Mouse (Mus musculus): ENCODE results near the gene Ccdc174.
"Not testable (repeated sequence)": the region's sequence is repeated elsewhere in the genome, so short reads cannot be mapped to it uniquely, and the experiment has no call there.

Gene Ccdc174

DNA sequence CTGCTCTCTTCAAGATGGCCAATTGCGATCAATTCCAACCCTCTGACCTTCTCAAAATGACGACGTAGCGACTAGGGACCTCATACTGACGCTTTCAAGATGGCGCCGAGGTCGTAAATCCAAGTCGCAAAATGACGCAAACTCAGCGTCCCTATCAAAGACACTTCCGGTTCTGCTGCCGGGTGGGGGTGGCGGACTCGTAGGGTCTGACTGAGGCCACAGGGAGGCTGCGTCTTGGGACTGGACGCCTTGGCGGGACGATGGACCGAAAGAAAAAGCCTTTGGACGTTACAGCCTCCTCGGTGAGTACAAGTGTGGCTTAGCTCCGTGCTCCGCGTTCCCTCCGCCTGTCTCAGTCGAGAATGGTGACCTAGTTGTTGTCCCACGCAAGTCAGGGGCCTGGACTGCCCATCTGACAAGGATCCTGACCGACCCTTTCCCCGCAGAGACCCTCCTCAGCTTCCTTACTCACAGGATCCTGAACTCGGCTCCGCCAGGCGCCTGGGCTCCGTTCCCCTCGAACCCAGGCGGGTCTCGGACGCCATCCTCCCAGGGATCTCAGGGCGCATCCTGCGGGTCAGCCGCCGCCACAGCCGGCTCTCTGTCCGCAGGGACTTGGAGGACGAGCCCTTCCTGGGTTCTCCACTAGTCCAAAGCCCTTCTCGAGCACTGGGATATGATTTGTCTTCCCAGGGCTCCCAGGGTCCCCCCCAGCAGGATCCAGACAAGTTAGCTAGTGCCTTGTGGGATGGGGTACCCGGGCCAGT, at the start of gene Ccdc174:
TSS of gene Ccdc174 (plus strand) at position 169 of the 767 bp plus-strand sequence.
- DNase-seq (ENCODE audit: low read depth, low spot score), result peak; percentile 95

DNA sequence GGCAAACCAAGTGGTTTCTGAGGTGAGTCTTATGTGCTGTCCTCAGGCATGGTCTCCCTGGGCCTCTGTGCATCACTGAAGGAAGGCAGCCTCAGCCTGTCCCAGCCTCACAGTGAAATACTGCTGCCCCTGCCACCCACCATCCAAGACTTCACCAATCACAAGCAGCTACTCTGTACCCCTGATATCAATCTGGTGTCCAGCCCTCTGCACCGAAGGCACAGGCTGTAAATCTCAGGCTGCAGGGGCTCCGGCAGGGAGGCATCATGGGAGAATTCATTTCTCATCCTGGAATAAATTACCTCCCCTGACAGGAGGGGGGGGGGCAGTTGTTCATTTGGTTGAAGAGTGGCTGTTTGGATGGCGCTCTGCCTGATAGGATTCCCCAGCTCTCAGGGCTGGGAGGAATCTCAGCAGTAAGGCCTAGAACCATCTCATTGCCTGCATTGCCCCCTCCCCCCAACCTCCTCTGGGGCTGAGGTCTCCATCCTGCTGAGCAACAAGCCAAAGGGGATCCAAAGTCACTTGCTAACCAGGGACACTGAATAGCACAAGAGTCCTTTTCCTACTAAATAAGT, 44.9 kb upstream of the Ccdc174 start:
- DNase-seq (ENCODE audit: low read depth, low spot score), result no peak

DNA sequence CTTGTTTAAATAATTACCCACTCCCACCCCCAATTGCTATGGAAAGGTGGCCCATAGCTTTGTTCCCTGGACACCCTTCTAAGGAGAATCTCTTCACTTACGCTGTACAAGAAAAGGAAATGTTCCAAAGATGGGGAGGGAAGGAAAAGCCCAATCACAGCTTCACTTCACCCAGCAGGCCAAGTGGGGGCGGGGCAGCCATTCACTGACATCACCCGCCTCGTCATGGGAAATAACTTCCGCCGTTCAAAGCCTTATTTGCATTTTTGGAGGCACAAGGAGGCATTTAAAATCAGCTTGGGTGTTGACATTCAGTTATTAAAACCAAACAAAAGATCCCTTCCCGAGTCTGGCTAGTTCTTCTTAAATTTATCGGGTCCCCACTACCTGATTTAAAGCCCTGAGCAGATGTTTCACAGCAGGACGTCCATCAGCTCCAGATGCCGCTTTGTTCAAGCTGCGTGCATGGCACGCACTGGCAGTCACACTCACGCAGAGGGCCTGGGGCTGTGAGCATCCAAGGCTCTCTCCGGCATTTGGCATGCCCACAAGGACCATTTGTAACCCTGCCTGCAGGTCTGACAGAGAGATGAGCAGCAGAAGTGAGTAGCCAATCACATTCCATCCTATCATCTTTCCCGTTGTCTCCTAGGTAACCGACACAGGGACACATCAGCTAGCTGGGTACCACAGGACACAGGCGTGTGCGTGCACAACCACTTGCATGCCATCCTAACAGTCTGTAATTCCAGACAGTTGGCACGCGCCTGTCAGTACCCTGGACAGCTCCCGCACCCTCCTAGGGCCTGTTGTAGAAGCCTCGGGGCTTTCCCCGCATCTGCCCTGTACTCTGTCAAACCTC, 38.6 kb upstream of the Ccdc174 start:
- peak; percentile 26 for DNase-seq (ENCODE audit: low read depth, low spot score)

DNA sequence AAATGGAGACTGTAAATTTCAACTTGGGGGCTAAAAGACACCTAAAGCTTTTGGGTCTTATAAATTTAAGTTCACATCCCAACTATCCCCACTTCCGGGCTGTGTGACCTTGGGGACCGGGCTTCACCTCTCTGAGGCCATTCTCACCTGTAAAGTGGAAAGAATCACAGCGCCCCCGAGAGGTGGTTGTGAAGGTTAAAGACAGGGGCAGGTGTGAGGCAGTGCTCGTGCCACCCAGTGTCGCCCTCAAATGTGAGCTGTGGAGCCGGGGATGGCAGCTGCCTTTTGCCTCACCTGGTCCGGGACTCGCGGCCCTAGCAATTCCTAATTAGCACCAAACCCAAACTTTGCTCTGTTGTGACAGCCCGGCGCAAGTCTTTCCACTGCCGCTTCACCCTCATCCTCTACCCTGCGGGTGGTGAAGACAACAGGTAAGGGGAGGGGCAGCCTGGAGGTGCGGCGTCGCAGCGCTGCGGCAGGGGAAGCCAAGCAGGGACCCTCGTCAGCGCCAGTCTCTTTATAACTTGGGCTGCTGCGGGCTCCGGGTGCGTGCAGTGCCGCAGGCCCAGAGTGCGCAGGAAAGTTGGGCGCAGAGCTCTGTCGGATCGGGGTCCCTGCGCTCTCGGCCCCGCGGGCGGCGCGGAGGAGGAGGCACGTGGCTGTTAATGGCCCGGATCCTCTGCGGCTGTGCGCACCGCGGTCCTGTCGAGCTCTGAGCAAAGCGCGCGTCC, 34.8 kb upstream of the Ccdc174 start:
- DNase-seq (ENCODE audit: low read depth, low spot score), result no peak

DNA sequence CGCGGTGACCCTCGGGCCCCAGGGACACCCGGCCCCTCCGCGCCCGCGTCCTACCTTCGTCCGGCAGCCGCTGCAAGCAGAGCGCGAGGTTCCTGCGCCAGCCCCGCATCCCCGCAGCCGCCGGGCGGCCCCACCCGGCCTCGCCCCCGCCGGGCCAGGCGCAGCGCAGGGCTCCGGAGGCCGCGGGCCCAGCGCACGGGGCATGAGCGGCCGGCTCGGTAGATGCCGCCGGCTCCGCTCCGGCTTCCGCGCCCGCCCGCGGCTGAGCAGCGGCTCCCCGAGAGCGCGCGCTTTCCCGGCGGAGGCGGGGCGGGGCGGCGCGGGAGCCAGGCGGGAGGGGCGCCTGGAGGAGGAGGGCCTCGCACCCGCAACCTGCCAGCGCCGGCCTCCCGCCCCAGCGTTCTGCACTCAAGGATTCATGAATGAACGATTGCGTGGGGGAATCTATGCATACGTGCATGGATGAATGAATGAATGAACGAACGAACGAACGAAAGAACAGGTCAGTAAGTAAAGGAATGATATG, 34.2 kb upstream of the Ccdc174 start:
- DNase-seq (ENCODE audit: low read depth, low spot score), result no peak

DNA sequence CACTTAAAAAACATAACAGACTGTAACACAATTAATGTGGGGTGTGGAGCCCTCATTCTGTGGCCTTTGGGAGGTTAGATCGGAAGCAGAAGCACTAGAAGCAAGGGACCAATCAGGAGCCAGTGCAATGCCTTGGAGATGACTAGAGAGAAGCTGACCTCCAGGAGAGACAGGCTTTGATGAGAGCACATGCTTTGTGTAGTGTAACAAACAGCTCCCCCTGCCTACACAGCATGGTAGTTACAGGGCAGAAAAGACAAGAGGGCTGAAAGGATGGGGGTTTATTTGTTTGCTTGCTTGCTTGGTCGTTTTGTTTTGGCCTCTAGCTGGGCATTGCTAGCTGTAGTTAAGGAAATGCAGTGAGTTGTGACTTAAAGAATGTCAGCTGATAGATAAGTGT, 25.3 kb upstream of the Ccdc174 start:
- peak; percentile 41 for DNase-seq (ENCODE audit: low read depth, low spot score)

DNA sequence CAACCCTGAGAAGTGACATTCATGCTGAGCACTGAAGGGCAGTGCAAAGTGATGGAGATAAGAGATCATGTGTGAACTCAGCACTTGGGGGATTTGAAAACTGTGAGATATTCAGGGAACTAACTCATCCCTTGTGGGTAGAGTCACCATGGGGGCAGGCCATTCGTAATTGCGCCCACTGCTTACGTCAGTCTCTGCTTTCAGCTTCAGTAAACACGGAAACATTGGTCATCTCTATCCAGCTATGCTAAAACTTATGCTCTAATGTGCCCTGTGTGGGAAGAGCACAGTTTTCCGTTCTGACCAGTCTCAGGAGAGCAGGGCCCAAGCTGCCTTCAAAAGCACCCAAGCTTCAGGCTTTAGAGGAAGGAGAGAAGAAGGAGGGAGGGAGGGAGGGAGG, 19.5 kb upstream of the Ccdc174 start:
- no peak for DNase-seq (ENCODE audit: low read depth, low spot score)

DNA sequence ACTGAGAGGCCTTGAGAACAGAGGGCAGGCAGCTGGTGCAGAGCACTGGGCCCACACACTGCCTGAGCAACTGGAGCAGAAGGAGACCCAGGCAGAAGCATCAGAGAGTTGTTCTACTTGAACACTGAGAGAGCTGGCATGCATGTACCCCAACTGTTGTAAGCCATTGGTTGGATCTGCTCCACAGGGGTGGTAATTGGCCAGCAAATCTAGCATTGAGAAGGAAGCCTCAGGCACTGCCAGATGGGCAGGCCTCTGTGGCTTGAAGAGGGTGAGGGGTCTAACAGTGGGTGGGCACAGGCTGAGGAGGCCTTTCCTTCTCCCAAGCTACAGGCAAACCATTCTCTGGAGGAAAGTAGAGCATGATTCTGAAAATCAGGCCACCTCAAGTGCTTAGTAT, 15.0 kb upstream of the Ccdc174 start:
- DNase-seq (ENCODE audit: low read depth, low spot score), result no peak

DNA sequence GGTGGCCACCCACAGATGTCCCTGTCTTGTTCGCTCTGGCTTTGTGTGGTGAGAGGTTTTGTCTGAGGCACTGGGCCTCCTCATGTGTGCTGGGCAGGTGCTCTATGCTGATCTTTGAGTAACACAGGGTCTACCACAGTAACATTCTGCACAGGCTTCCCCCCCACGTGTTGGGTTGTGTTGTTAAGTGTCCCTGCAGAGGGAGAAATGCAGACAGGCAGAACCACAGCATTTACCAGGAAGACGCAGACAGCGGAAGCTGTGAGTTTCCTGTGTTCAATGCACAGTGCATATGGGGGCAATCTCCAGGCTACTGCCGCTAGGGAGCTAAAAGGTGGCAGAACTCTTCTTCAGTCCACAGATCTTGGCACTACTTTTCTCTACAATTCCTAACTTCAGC, 13.3 kb upstream of the Ccdc174 start:
- no peak for DNase-seq (ENCODE audit: low read depth, low spot score)

DNA sequence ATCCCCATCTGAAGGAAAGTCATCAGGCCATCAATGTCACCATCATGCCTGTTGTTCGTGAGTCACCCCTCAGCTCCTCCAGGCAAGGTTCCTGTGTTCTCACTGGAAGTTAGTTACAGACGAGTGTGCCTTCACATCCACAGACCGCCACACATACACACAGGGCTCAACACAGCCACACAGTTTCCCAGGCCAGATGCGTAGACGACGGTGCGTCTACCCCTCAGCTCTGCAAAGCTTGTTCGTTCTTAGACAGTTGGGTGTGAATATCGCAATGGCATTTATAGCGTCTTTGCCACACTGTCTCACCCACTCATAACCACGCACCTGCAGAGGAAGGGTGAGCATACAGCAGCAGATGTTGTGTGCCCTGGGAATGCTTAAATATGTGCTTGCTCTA, 12.3 kb upstream of the Ccdc174 start:
- no peak for DNase-seq (ENCODE audit: low read depth, low spot score)

DNA sequence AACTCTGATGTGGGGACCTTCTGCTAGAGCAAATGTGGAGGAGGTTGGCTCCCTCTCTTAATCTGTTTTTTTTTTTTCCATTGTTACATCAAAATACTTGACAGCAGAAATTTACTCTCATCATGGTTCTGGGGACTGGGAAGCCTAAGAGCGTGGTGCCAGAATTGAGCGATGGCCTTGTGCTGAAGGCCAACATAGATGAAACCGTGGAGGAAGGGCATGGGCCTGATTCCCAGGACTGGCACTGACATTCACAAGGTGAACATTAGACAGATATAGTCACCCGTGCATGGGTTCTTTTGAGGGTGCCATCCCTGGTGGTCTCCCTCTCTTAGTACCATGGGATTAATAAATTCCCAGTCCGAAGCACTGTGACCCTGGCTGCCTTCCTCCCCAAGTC, 9.8 kb upstream of the Ccdc174 start:
- DNase-seq (ENCODE audit: low read depth, low spot score), result no peak

DNA sequence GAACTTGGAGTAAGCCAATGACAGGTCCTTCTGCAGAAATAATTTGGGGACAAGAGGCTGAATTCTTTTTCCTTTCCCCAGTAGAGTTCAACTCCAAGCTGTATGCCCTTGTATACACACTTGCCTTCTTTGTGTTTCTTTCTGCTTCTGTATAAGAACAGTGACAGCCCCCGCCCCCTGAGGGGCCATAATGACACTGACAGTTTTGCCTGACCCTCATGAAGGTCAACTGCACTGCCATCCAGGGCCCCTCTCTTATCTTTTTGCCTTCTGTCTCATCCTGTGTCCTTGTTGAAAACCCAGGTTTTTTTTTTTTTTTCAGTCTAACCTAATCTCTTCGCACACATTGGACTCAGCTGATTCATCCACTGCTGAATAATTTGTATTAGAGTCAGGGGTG, 5.1 kb upstream of the Ccdc174 start:
- no peak for DNase-seq (ENCODE audit: low read depth, low spot score)

DNA sequence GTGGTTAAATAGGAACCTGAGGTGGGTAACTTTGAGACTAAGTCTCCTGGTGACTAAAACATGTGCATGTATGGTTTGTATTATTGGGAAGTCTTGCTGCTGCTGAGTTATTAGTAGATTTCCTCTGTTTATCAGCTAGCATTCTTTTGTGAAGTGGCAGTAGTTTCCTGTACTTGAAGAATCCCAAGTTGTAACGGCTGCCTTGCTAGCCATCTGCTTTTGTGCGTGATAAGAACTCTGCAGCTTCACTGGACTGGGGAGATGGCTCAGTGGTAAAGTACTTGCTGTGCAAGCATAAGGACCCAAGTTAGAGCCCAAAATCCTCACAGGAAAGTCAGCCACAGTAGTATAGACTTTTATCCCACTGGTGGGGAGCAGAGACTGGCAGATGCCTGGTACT, 6.0 kb downstream of the Ccdc174 start:
- DNase-seq (ENCODE audit: low read depth, low spot score), result no peak

DNA sequence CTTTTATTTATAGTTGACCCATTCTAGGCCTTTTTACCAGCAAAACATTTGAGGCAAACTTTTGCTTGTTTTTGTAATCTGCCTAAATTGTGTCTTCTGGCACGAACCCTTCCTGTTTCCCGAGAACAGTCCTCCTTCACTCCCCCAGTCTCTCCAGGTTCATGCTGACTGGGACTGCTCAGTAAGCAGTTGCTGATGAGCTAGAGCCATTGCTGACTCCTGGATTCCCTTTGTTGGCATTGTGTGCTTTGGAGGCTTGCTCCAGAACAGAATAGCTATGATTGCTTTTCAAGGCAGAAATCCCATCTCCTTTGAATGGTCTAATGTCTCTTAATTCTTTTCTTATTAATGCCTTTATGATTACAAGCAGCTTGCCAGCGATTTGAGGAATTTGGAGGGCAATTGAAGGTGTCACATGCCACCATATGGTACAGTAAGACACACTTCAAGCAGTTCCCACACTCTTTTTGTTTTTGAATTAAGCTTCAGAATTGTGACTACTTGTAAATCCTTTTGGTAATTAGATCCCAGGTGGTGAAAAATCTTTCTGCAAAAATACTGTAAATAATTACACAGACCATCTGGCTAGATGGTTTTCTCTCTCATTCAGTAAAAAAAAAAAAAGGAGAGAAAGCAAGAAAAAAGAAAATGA, 11.5 kb downstream of the Ccdc174 start:
- DNase-seq (ENCODE audit: low read depth, low spot score), result no peak

DNA sequence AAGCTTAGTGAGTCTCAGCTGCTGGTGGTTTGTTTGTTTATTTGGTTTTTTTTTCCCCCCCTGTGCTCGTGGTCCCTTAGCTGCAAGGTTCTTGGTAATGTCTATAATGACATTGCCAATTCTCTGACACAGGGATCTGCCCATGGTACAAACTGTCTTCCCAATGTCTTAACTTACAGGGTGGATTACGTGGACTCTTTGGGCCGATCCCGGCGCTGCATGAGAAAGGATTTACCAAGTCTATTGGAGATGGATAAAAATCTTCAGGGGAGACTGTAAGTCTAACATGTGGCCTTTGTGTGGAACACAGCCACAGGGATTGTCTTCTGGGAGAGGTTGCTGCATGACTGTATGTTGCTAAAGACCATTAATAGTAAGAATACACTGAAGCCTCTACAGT, 12.8 kb downstream of the Ccdc174 start:
- DNase-seq (ENCODE audit: low read depth, low spot score), result no peak

DNA sequence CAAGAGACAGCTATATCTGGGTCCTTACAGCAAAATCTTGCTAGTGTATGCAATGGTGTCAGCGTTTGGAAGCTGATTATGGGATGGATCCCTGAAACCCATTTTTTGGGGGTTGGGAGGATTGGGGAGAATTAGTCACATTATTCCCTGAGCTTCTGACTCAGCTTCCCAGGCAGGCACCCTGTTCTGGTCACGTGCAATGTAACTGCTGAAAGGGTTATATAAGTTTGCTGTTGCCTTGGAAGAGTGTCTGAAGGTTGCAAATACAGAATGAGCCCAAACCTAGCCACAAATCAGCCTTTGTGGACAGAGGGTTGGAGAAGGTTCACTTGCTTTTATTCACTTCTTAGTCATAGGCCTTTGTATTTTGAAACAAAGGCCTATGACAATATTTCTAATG, 13.9 kb downstream of the Ccdc174 start:
- no peak for DNase-seq (ENCODE audit: low read depth, low spot score)

DNA sequence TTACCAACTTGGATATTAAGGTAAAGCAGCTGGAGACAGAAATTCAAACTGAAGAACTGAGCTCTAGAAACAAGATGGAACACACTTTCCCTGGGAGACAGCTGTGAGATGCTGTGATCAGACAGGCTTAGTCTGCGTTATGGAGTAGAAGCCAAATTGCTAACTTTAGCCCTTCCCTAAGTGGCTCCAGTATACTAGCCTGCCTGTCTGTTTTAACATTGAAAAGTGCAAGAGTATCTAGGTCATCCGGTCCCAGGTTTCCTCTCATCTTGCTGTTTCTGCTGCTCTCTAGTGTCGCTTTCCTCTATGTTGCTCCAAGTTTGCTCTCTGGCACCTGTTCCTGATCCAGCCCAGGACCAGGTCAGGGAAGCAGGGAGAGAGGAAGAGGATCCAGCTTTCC, 18.9 kb downstream of the Ccdc174 start:
- peak; percentile 51 for DNase-seq (ENCODE audit: low read depth, low spot score)

DNA sequence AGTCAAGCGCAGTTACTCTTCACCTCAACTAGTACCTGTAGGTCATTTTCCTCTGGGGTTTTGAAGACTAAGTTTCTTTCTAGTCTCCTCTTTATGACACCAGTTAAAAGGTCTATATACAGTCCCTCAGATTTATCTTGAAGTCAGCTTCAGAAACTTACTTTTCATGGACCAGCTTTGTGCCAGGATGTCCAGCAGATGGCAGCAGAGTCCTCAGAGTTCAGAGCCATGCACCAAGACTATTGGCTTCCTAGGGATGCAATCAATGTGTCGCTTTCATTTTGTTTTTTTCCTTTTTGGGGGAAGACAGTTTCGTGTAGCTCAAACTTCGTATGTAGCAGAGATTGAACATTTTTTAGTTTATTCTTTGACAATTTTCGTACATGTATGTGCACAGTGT, 23.7 kb downstream of the Ccdc174 start:
- peak; percentile 59 for DNase-seq (ENCODE audit: low read depth, low spot score)

DNA sequence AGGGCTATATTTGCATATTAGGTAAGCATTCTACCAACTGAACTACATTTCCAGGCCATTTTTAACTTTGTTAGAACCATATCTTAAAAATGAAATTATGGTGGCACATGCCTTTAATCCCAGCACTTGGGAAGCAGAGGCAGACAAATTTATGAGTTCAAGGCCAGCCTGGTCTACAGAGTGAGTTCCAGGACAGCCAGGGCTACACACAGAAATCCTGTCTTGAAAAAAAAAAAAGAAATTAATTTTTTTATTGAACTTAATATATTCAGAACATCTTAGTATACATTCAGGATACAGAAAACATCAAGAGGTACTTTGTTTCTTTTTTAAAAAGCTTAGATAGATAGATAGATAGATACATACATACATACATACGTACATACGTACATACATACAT, 24.7 kb downstream of the Ccdc174 start, which contains the start of gene 4930590J08Rik:
TSS of gene 4930590J08Rik (plus strand) at position 301 of the 400 bp plus-strand sequence.
- not testable (repeated sequence) for DNase-seq (ENCODE audit: low read depth, low spot score)

DNA sequence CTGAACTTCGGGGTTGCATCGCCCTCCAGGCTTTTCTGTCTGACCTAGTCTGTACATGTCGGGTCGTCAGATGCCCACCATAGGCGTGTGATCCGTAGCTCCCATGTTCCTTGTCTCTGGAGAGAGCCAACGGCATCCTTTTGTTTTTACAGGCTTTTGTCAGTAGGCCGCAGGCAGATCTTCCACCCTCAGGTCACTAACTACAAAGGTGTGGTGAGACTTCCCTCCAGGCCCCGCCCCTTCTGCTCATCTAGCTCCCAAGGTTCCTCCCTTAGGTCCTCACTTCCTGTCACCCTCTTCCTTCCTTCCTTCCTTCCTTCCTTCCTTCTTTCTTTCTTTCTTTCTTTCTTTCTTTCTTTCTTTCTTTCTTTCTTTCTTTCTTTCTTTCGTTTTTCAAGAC, 36.2 kb downstream of the Ccdc174 start:
- DNase-seq (ENCODE audit: low read depth, low spot score), result no peak

DNA sequence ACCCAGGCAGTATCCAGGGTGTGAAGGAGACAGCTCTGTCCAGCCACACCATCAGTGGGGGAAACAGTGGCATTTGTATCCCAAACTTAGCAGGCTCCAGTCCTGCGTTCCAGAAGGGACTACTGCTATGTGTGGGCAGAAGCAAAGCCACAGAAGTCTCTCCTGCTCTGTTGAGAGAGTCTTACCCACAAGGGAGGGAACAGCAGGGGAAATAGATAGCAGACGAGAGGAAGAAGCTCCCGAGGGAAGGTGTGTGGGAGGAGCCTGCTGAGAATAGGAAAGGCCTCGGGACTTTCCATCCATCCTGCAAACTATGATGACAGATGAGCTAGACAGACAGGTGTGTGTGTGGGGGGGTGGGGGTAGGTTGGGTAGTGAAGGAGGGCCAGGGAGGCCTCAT, 39.4 kb downstream of the Ccdc174 start:
- no peak for DNase-seq (ENCODE audit: low read depth, low spot score)

Data from skeletal muscle tissue, adult 2 months (tissue).